Comparison of ENCODE assay signal across 41 mouse cellular contexts in the genomic region with DNA sequence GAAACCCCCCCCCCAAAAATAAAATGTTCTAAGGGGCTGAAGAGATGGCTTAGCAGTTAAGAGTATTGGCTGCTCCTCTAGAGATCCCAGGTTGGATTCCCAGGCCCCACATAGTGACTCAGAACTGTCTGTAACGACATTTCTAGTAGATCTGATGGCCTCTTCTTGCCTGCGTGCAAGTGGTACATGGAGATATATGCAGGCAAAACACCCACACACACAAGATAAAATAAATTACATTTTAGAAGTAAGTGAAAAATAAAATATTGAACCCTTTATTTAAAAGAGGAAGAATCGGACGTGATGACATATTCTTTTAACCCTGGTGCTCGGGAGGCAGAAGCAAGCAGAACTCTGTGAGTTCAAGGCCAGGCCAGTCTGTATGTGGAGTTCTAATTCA. TPM values are rescaled to one million over a fixed set of nuclear protein-coding genes. Genes with fewer than 3 reads are reported as not detected.
"Had no signal": no experiment of that assay in that cellular context is flagged by ENCODE, and none has a peak within 500 bp of the region (broad histone marks: within the 10 kb centered on the region; RNA-seq: fewer than 3 reads in every experiment).

No protein-coding gene starts in this region.

- H3K27me3 ChIP-seq: limb, embryonic 12.5 days; limb, embryonic 13.5 days; limb, embryonic 15.5 days; liver, embryonic 12.5 days; liver, embryonic 13.5 days; liver, embryonic 15.5 days; lung, embryonic 15.5 days; midbrain, embryonic 12.5 days; midbrain, embryonic 13.5 days; midbrain, embryonic 15.5 days had no signal

- H3K9ac ChIP-seq: limb, embryonic 12.5 days; limb, embryonic 13.5 days; limb, embryonic 15.5 days; liver, embryonic 12.5 days; liver, embryonic 13.5 days; liver, embryonic 14.5 days; liver, embryonic 15.5 days; liver, postnatal 0 days; lung, embryonic 14.5 days; lung, embryonic 15.5 days; midbrain, embryonic 12.5 days; midbrain, embryonic 13.5 days; midbrain, embryonic 15.5 days had no signal

- H3K27ac ChIP-seq: limb, embryonic 10.5 days; limb, embryonic 12.5 days; limb, embryonic 13.5 days; limb, embryonic 15.5 days; liver, embryonic 12.5 days; liver, embryonic 13.5 days; liver, embryonic 14.5 days; liver, embryonic 15.5 days; lung, embryonic 15.5 days; macrophage; midbrain, embryonic 10.5 days; midbrain, embryonic 12.5 days; midbrain, embryonic 13.5 days; midbrain, embryonic 15.5 days had no signal

- H3K4me3 ChIP-seq: limb, embryonic 10.5 days; limb, embryonic 12.5 days; limb, embryonic 13.5 days; limb, embryonic 15.5 days; liver, embryonic 12.5 days; liver, embryonic 13.5 days; liver, embryonic 15.5 days; lung, embryonic 15.5 days; megakaryocyte, embryonic 14.5 days; midbrain, embryonic 10.5 days; midbrain, embryonic 12.5 days; midbrain, embryonic 13.5 days; midbrain, embryonic 15.5 days; myocyte had no signal

- H3K4me1 ChIP-seq: limb, embryonic 10.5 days; limb, embryonic 12.5 days; limb, embryonic 13.5 days; limb, embryonic 15.5 days; liver, embryonic 12.5 days; liver, embryonic 15.5 days; midbrain, embryonic 15.5 days had no signal

- DNase-seq: left cerebral cortex, postnatal 4 days; liver; liver, embryonic 13.5 days; liver, postnatal 0 days; lung, adult 18-20 months; lung, adult 2 months; lung, embryonic 14.5 days; lung, postnatal 10 days; lung, postnatal 14 days; lung, postnatal 36 days; lung, postnatal 4 days; midbrain, embryonic 14.5 days had no signal

- H3K36me3 ChIP-seq: limb, embryonic 10.5 days; limb, embryonic 12.5 days; limb, embryonic 13.5 days; limb, embryonic 15.5 days; liver, embryonic 12.5 days; liver, embryonic 13.5 days; liver, embryonic 15.5 days; lung, embryonic 15.5 days; midbrain, embryonic 10.5 days; midbrain, embryonic 12.5 days; midbrain, embryonic 13.5 days; midbrain, embryonic 15.5 days had no signal

- H3K9me3 ChIP-seq: limb, embryonic 10.5 days; limb, embryonic 13.5 days; limb, embryonic 15.5 days; liver, embryonic 12.5 days; liver, embryonic 13.5 days; liver, embryonic 15.5 days; lung, embryonic 15.5 days; midbrain, embryonic 12.5 days; midbrain, embryonic 13.5 days; midbrain, embryonic 15.5 days had no signal

RNA-seq across cellular contexts. Expression of gene Itih4, which starts 16.4 kb away (rescaled TPM):
- total RNA-seq: left cerebral cortex, postnatal 14 days; left cerebral cortex, postnatal 36 days; left cerebral cortex, postnatal 4 days; megakaryocyte progenitor cell, adult 5-6 weeks; megakaryocyte, adult 5-6 weeks; megakaryocyte-erythroid progenitor cell, adult 5-6 weeks; midbrain, postnatal 0 days; monocyte, adult 5-6 weeks had no signal
- polyA plus RNA-seq: limb, embryonic 10.5 days; limb, embryonic 11.5 days; lung, embryonic 14.5 days; macrophage; midbrain, embryonic 10.5 days; midbrain, embryonic 11.5 days; midbrain, embryonic 12.5 days; midbrain, embryonic 13.5 days; midbrain, embryonic 14.5 days; midbrain, embryonic 15.5 days; midbrain, embryonic 16.5 days; midbrain, postnatal 0 days; neural tube, embryonic 11.5 days had no signal

RNA-seq across cellular contexts. Expression of gene Itih3, which starts 20.9 kb away (rescaled TPM):
- total RNA-seq: megakaryocyte progenitor cell, adult 5-6 weeks; megakaryocyte, adult 5-6 weeks; megakaryocyte-erythroid progenitor cell, adult 5-6 weeks; monocyte, adult 5-6 weeks had no signal
- polyA plus RNA-seq: limb, embryonic 10.5 days; limb, embryonic 12.5 days; macrophage; neural tube, embryonic 11.5 days had no signal

RNA-seq across cellular contexts. Expression of gene Mustn1, which starts 23.6 kb away (rescaled TPM):
- total RNA-seq: monocyte, adult 5-6 weeks had no signal
- polyA plus RNA-seq: macrophage had no signal

RNA-seq across cellular contexts. Expression of gene Itih1, which starts 40.5 kb away (rescaled TPM):
- total RNA-seq: left cerebral cortex, adult 8-10 months; left cerebral cortex, postnatal 10 days; left cerebral cortex, postnatal 14 days; left cerebral cortex, postnatal 25 days; left cerebral cortex, postnatal 36 days; left cerebral cortex, postnatal 4 days; megakaryocyte progenitor cell, adult 5-6 weeks; megakaryocyte, adult 5-6 weeks; megakaryocyte-erythroid progenitor cell, adult 5-6 weeks; midbrain, postnatal 0 days; monocyte, adult 5-6 weeks had no signal
- polyA plus RNA-seq: limb, embryonic 10.5 days; limb, embryonic 11.5 days; limb, embryonic 13.5 days; lung, embryonic 14.5 days; macrophage; midbrain, embryonic 10.5 days; midbrain, embryonic 11.5 days; midbrain, embryonic 12.5 days; midbrain, embryonic 13.5 days; midbrain, embryonic 14.5 days; midbrain, embryonic 15.5 days; midbrain, embryonic 16.5 days; midbrain, postnatal 0 days; neural tube, embryonic 11.5 days had no signal
